In genomic region chr4:98777464-98777863, GRCm38 (mm10) we compare ENCODE assay signal across 35 mouse cellular contexts. TPM values are rescaled to one million over a fixed set of nuclear protein-coding genes. Genes with fewer than 3 reads are reported as not detected.
DNase-seq lines count a peak whose midpoint lies in the region; ATAC-seq and TF ChIP-seq lines count a peak whose summit lies in the region.
"Had no signal": no experiment of that assay in that cellular context is flagged by ENCODE, and none has a peak within 500 bp of the region (broad histone marks: within the 10 kb centered on the region; RNA-seq: fewer than 3 reads in every experiment).

No protein-coding gene starts in this region.

- peak; percentile 59; the same call in 1 of the 2 replicates for ATAC-seq in lung, embryonic 14.5 days (ENCODE audit: insufficient read depth)
- ATAC-seq in embryonic facial prominence, embryonic 13.5 days (ENCODE audit: insufficient number of reproducible peaks, insufficient read depth, low FRiP score, low TSS enrichment, low read depth), result no peak
- ATAC-seq in limb, embryonic 11.5 days (ENCODE audit: insufficient number of reproducible peaks, low FRiP score, low TSS enrichment, low read depth), result no peak
- ATAC-seq: forebrain, embryonic 13.5 days; liver, embryonic 12.5 days; liver, postnatal 0 days had no signal

- no peak overlapping the region for H3K4me2 ChIP-seq in lung, embryonic 14.5 days
- no peak overlapping the region for H3K4me2 ChIP-seq in embryonic facial prominence, embryonic 13.5 days
- H3K4me2 ChIP-seq in limb, embryonic 11.5 days (ENCODE audit: low read depth, severe bottlenecking), result no peak overlapping the region
- H3K4me2 ChIP-seq: liver, embryonic 12.5 days had no signal

- 49% methylated on average over 6 of the region's 6 CpGs for WGBS in lung, embryonic 14.5 days
- 67% methylated on average over 6 of the region's 6 CpGs for WGBS in embryonic facial prominence, embryonic 13.5 days
- 89% methylated on average over 6 of the region's 6 CpGs for WGBS in limb, embryonic 11.5 days

- DNase-seq in lung, embryonic 14.5 days, result peak; percentile 74
- no peak for DNase-seq in lung, postnatal 36 days
- DNase-seq in limb, embryonic 11.5 days (ENCODE audit: low spot score), result no peak
- no peak for DNase-seq in spleen, postnatal 4 days (ENCODE audit: low spot score in 2 of 2)
- no peak for DNase-seq in urinary bladder, adult 2 months (ENCODE audit: low spot score)
- no peak for DNase-seq in spleen, postnatal 14 days (ENCODE audit: low spot score in 2 of 2)
- DNase-seq: adrenal gland, postnatal 36 days; B cell, adult 2 months; cerebellum, adult 18-20 months; cerebellum, postnatal 14 days; gastrocnemius, postnatal 14 days; heart, adult 18-20 months; kidney, adult 18-20 months; kidney, postnatal 36 days; liver, postnatal 0 days; lung, postnatal 14 days; retina, postnatal 1 day; right cerebral cortex, postnatal 14 days; thymus, postnatal 14 days had no signal

- TF ChIP-seq CTCF in lung, embryonic 14.5 days (IDR thresholded peaks at IDR 0.05; ENCODE audit: low read depth), result no peak

- no peaks in the 10 kb centered on the region for H3K9me3 ChIP-seq in lung, embryonic 14.5 days (ENCODE audit: low read depth, low read length)
- no peaks in the 10 kb centered on the region for H3K9me3 ChIP-seq in embryonic facial prominence, embryonic 13.5 days
- H3K9me3 ChIP-seq in limb, embryonic 11.5 days (ENCODE audit: control insufficient read depth, low read length), result no peaks in the 10 kb centered on the region
- H3K9me3 ChIP-seq: forebrain, embryonic 13.5 days; hindbrain, embryonic 15.5 days; liver, embryonic 12.5 days; midbrain, embryonic 10.5 days; midbrain, embryonic 15.5 days; neural tube, embryonic 15.5 days had no signal

- H3K27ac ChIP-seq in lung, embryonic 14.5 days (ENCODE audit: low read depth), result no peak overlapping the region
- peak overlapping the region; percentile 55; the same call in 1 of the 2 replicates for H3K27ac ChIP-seq in embryonic facial prominence, embryonic 13.5 days
- peak overlapping the region; percentile 32; the same call in 1 of the 2 replicates for H3K27ac ChIP-seq in limb, embryonic 11.5 days (replicated peaks; ENCODE audit: low read depth, low read length)
- H3K27ac ChIP-seq: forebrain, embryonic 13.5 days; hindbrain, embryonic 15.5 days; layer of hippocampus, adult 2 months; left cerebral cortex, adult 2 months; liver, embryonic 12.5 days; midbrain, embryonic 15.5 days; neural tube, embryonic 15.5 days had no signal

- H3K27me3 ChIP-seq in lung, embryonic 14.5 days (ENCODE audit: insufficient read depth, low read length), result no peaks in the 10 kb centered on the region
- no peaks in the 10 kb centered on the region for H3K27me3 ChIP-seq in embryonic facial prominence, embryonic 13.5 days
- no peaks in the 10 kb centered on the region for H3K27me3 ChIP-seq in limb, embryonic 11.5 days (ENCODE audit: control insufficient read depth, insufficient read depth, low read length)
- H3K27me3 ChIP-seq: midbrain, embryonic 15.5 days; neural tube, embryonic 15.5 days had no signal

- H3K4me3 ChIP-seq in lung, embryonic 14.5 days (ENCODE audit: low read depth, low read length), result no peak overlapping the region
- H3K4me3 ChIP-seq in embryonic facial prominence, embryonic 13.5 days, result no peak overlapping the region
- no peak overlapping the region for H3K4me3 ChIP-seq in limb, embryonic 11.5 days (ENCODE audit: low read depth, low read length)
- H3K4me3 ChIP-seq: forebrain, embryonic 13.5 days; hindbrain, embryonic 15.5 days; layer of hippocampus, adult 2 months; left cerebral cortex, adult 2 months; liver, embryonic 12.5 days; midbrain, embryonic 15.5 days; neural tube, embryonic 15.5 days had no signal

- H3K36me3 ChIP-seq in lung, embryonic 14.5 days (ENCODE audit: insufficient read depth), result peaks cover 38% of the 10 kb centered on the region
- H3K36me3 ChIP-seq in embryonic facial prominence, embryonic 13.5 days, result peaks cover 23% of the 10 kb centered on the region
- no peaks in the 10 kb centered on the region for H3K36me3 ChIP-seq in limb, embryonic 11.5 days (ENCODE audit: control insufficient read depth, insufficient read depth, low read length)
- H3K36me3 ChIP-seq: hindbrain, embryonic 15.5 days; liver, embryonic 12.5 days; midbrain, embryonic 10.5 days; midbrain, embryonic 15.5 days; neural tube, embryonic 15.5 days had no signal

- no peaks in the 10 kb centered on the region for H3K4me1 ChIP-seq in lung, embryonic 14.5 days (ENCODE audit: insufficient read depth)
- H3K4me1 ChIP-seq in embryonic facial prominence, embryonic 13.5 days, result peaks cover 47% of the 10 kb centered on the region
- peaks cover 29% of the 10 kb centered on the region for H3K4me1 ChIP-seq in limb, embryonic 11.5 days (ENCODE audit: control insufficient read depth, insufficient read depth, low read length)
- H3K4me1 ChIP-seq: liver, embryonic 12.5 days; midbrain, embryonic 15.5 days had no signal

- H3K9ac ChIP-seq in lung, embryonic 14.5 days, result no peak overlapping the region
- H3K9ac ChIP-seq in embryonic facial prominence, embryonic 13.5 days, result no peak overlapping the region
- H3K9ac ChIP-seq in limb, embryonic 11.5 days (ENCODE audit: low read length), result no peak overlapping the region
- H3K9ac ChIP-seq: forebrain, embryonic 13.5 days; hindbrain, embryonic 15.5 days; liver, embryonic 12.5 days; liver, postnatal 0 days; midbrain, embryonic 15.5 days; neural tube, embryonic 15.5 days had no signal

RNA-seq across cellular contexts. Expression of gene Kank4, which starts 39.9 kb away (rescaled TPM):
- 5.9 and 6.7 TPM in 2 replicates for polyA plus RNA-seq in lung, embryonic 14.5 days (2014; fragmentation: Nextera tagmentation; extraction: Ambion mirVana)
- 3.2 and 3.4 TPM in 2 replicates for polyA plus RNA-seq in embryonic facial prominence, embryonic 13.5 days (2015; fragmentation: Nextera tagmentation; extraction: Ambion mirVana)
- 3.0 and 3.6 TPM in 2 replicates for polyA plus RNA-seq in limb, embryonic 11.5 days (2014; fragmentation: Nextera tagmentation; extraction: Ambion mirVana)
- 2.2 TPM in 2 replicates for polyA plus RNA-seq in urinary bladder, adult 2 months (2012; rRNA removed)

RNA-seq across cellular contexts. Expression of gene I0C0044D17Rik, which starts 46.2 kb away (rescaled TPM):
- not detected in 2 replicates for polyA plus RNA-seq in lung, embryonic 14.5 days (2014; fragmentation: Nextera tagmentation; extraction: Ambion mirVana)
- not detected in 2 replicates for polyA plus RNA-seq in embryonic facial prominence, embryonic 13.5 days (2015; fragmentation: Nextera tagmentation; extraction: Ambion mirVana)
- polyA plus RNA-seq in limb, embryonic 11.5 days (2014; fragmentation: Nextera tagmentation; extraction: Ambion mirVana), result not detected in 2 replicates
- not detected in 2 replicates for polyA plus RNA-seq in urinary bladder, adult 2 months (2012; rRNA removed)
- polyA plus RNA-seq: brain, embryonic 14.5 days; cortical plate, adult 2 months; forebrain, embryonic 13.5 days; heart, postnatal 0 days; hindbrain, embryonic 15.5 days; intestine, embryonic 14.5 days; kidney, embryonic 16.5 days; liver, embryonic 12.5 days; liver, postnatal 0 days; midbrain, embryonic 10.5 days; midbrain, embryonic 15.5 days; neural tube, embryonic 15.5 days; small intestine, adult 2 months; stomach, embryonic 16.5 days had no signal

RNA-seq across cellular contexts. Expression of gene L1td1, which starts 50.9 kb away (rescaled TPM):
- polyA plus RNA-seq in lung, embryonic 14.5 days (2014; fragmentation: Nextera tagmentation; extraction: Ambion mirVana), result 0.16 and 0.31 TPM in 2 replicates
- polyA plus RNA-seq in embryonic facial prominence, embryonic 13.5 days (2015; fragmentation: Nextera tagmentation; extraction: Ambion mirVana), result 0.43 and 1.7 TPM in 2 replicates
- polyA plus RNA-seq in limb, embryonic 11.5 days (2014; fragmentation: Nextera tagmentation; extraction: Ambion mirVana), result 0.23 and 0.36 TPM in 2 replicates
- polyA plus RNA-seq in urinary bladder, adult 2 months (2012; rRNA removed), result 0.03 TPM in 1 of 2 replicates, not detected in the other
- polyA plus RNA-seq: forebrain, embryonic 13.5 days; heart, postnatal 0 days; liver, embryonic 12.5 days; liver, postnatal 0 days; midbrain, embryonic 15.5 days; neural tube, embryonic 15.5 days; small intestine, adult 2 months had no signal
